In the genomic region with DNA sequence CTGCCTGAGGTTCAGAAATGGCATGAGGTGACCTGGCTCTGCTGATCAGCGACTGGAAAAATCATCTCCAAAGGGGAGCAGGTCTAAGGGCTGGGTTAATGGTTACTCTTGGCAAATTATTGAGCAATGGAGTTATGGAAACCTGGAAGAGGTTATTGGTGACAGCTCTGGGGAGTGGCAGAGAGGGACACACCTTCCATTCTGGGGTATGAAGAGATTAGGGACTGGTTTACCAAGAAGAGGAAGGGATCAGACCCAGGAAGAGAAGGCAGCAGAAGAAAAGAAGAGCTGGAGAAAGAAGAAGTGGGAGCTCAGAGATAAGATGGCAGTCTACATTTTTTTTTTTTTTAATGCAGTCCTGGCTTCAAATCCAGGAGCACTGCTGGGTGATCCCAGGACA, we compare ENCODE assay signal across 9 mouse cellular contexts. TPM values are rescaled to one million over a fixed set of nuclear protein-coding genes. Genes with fewer than 3 reads are reported as not detected.
A peak's percentile ranks its signal among the peaks of the same experiment; 100 is the strongest.
DNase-seq lines count a peak whose midpoint lies in the region; ATAC-seq and TF ChIP-seq lines count a peak whose summit lies in the region.
"Had no signal": no experiment of that assay in that cellular context is flagged by ENCODE, and none has a peak within 500 bp of the region (broad histone marks: within the 10 kb centered on the region; RNA-seq: fewer than 3 reads in every experiment).

No protein-coding gene starts in this region.

- TF ChIP-seq CTCF in small intestine, adult 2 months (IDR thresholded peaks at IDR 0.05; ENCODE audit: extremely low read depth, insufficient read length, insufficient replicate concordance, low read depth, low read length): no peak

- ATAC-seq in megakaryocyte, adult 5-6 weeks (ENCODE audit: poor library complexity, severe bottlenecking): no peak
- no peak for ATAC-seq in forebrain, embryonic 13.5 days

- peaks cover 72% of the 10 kb centered on the region for H3K4me1 ChIP-seq in megakaryocyte, embryonic 14.5 days
- H3K4me1 ChIP-seq in forebrain, embryonic 13.5 days: peaks cover 56% of the 10 kb centered on the region
- peaks cover 29% of the 10 kb centered on the region for H3K4me1 ChIP-seq in small intestine, adult 2 months (ENCODE audit: control insufficient read depth, insufficient read depth, insufficient read length, low read length)

- no peaks in the 10 kb centered on the region for H3K9me3 ChIP-seq in megakaryocyte, embryonic 14.5 days
- no peaks in the 10 kb centered on the region for H3K9me3 ChIP-seq in forebrain, embryonic 13.5 days (replicated peaks)

- no peak; the same call in 1 of the 2 replicates for TF ChIP-seq POLR2A in small intestine, adult 2 months (IDR thresholded peaks at IDR 0.05; ENCODE audit: low read depth, low read length)

- peaks cover 14% of the 10 kb centered on the region for H3K36me3 ChIP-seq in megakaryocyte, embryonic 14.5 days (replicated peaks; ENCODE audit: low read length)
- H3K36me3 ChIP-seq in forebrain, embryonic 13.5 days (ENCODE audit: poor library complexity, severe bottlenecking): peaks cover 5% of the 10 kb centered on the region
- peaks cover 7% of the 10 kb centered on the region for H3K36me3 ChIP-seq in small intestine, adult 2 months (ENCODE audit: control insufficient read depth, insufficient read depth, low read length)

- DNase-seq in kidney, postnatal 10 days: peak; percentile 41
- no peak for DNase-seq in cerebellum, adult 11-12 months
- DNase-seq in cerebellum, adult 18-20 months: no peak
- DNase-seq: adrenal gland, postnatal 25 days had no signal

- H3K27me3 ChIP-seq in megakaryocyte, embryonic 14.5 days (replicated peaks): no peaks in the 10 kb centered on the region
- H3K27me3 ChIP-seq in forebrain, embryonic 13.5 days: no peaks in the 10 kb centered on the region
- no peaks in the 10 kb centered on the region for H3K27me3 ChIP-seq in small intestine, adult 2 months (ENCODE audit: control insufficient read depth, insufficient read depth, low read length)

- peak overlapping the region; percentile 35 for H3K27ac ChIP-seq in forebrain, embryonic 13.5 days
- peak overlapping the region; percentile 97 for H3K27ac ChIP-seq in small intestine, adult 2 months (ENCODE audit: insufficient read depth, low read depth, low read length)

- H3K4me3 ChIP-seq in megakaryocyte, embryonic 14.5 days (replicated peaks): peak overlapping the region; percentile 93
- H3K4me3 ChIP-seq in forebrain, embryonic 13.5 days: no peak overlapping the region
- H3K4me3 ChIP-seq in small intestine, adult 2 months (ENCODE audit: low read depth, low read length): peak overlapping the region; percentile 27; the same call in 1 of the 2 replicates

- 61% methylated on average over 1 of the region's 1 CpGs for WGBS in forebrain, embryonic 13.5 days
- WGBS in small intestine, adult 2 months: 16% methylated on average over 1 of the region's 1 CpGs

- no peak overlapping the region for H3K9ac ChIP-seq in forebrain, embryonic 13.5 days

- 0 out of 2 replicates have a peak overlapping the region, but pooled peaks have one; percentile 7 for H3K4me2 ChIP-seq in forebrain, embryonic 13.5 days

RNA-seq across cellular contexts. Expression of a gene that starts 1.1 kb away (rescaled TPM):
- polyA plus RNA-seq in megakaryocyte, embryonic 14.5 days (2012; ENCODE audit: insufficient read depth, low replicate concordance): 10.5 and 10.9 TPM in 2 replicates
- 7.4 and 7.5 TPM in 2 replicates for total RNA-seq in megakaryocyte, adult 5-6 weeks (2015)
- total RNA-seq in megakaryocyte, adult 5-6 weeks (2017): 3.6 and 6.3 TPM in 2 replicates
- 4.5 and 5.9 TPM in 2 replicates for polyA plus RNA-seq in forebrain, embryonic 13.5 days (2015; fragmentation: Nextera tagmentation; extraction: Ambion mirVana)
- polyA plus RNA-seq in small intestine, adult 2 months (2012; rRNA removed): 2.2 and 2.3 TPM in 2 replicates

RNA-seq across cellular contexts. Expression of a gene that starts 2.1 kb away (rescaled TPM):
- polyA plus RNA-seq in megakaryocyte, embryonic 14.5 days (2012; ENCODE audit: insufficient read depth, low replicate concordance): 244 and 373 TPM in 2 replicates
- 415 and 463 TPM in 2 replicates for total RNA-seq in megakaryocyte, adult 5-6 weeks (2015)
- total RNA-seq in megakaryocyte, adult 5-6 weeks (2017): 386 and 405 TPM in 2 replicates
- 141 and 147 TPM in 2 replicates for polyA plus RNA-seq in forebrain, embryonic 13.5 days (2015; fragmentation: Nextera tagmentation; extraction: Ambion mirVana)
- 134 and 219 TPM in 2 replicates for polyA plus RNA-seq in small intestine, adult 2 months (2012; rRNA removed)

RNA-seq across cellular contexts. Expression of a gene that starts 11.1 kb away (rescaled TPM):
- 30.5 and 36.5 TPM in 2 replicates for polyA plus RNA-seq in megakaryocyte, embryonic 14.5 days (2012; ENCODE audit: insufficient read depth, low replicate concordance)
- total RNA-seq in megakaryocyte, adult 5-6 weeks (2015): 2.2 and 3.1 TPM in 2 replicates
- total RNA-seq in megakaryocyte, adult 5-6 weeks (2017): 1.2 and 2.7 TPM in 2 replicates
- 543 and 566 TPM in 2 replicates for polyA plus RNA-seq in forebrain, embryonic 13.5 days (2015; fragmentation: Nextera tagmentation; extraction: Ambion mirVana)
- polyA plus RNA-seq in small intestine, adult 2 months (2012; rRNA removed): 8.5 and 14.5 TPM in 2 replicates

RNA-seq across cellular contexts. Expression of a gene that starts 17.5 kb away (rescaled TPM):
- polyA plus RNA-seq in megakaryocyte, embryonic 14.5 days (2012; ENCODE audit: insufficient read depth, low replicate concordance): 14.8 and 15.5 TPM in 2 replicates
- total RNA-seq in megakaryocyte, adult 5-6 weeks (2015): not detected in 2 replicates
- not detected in 2 replicates for total RNA-seq in megakaryocyte, adult 5-6 weeks (2017)
- polyA plus RNA-seq in forebrain, embryonic 13.5 days (2015; fragmentation: Nextera tagmentation; extraction: Ambion mirVana): not detected in 2 replicates
- 9.3 and 9.9 TPM in 2 replicates for polyA plus RNA-seq in small intestine, adult 2 months (2012; rRNA removed)
- total RNA-seq: adrenal gland, postnatal 25 days; left cerebral cortex, postnatal 10 days had no signal

RNA-seq across cellular contexts. Expression of a gene that starts 18.3 kb away (rescaled TPM):
- polyA plus RNA-seq in megakaryocyte, embryonic 14.5 days (2012; ENCODE audit: insufficient read depth, low replicate concordance): 53.5 and 66.3 TPM in 2 replicates
- not detected in 2 replicates for total RNA-seq in megakaryocyte, adult 5-6 weeks (2015)
- total RNA-seq in megakaryocyte, adult 5-6 weeks (2017): not detected in 2 replicates
- 0.29 and 0.56 TPM in 2 replicates for polyA plus RNA-seq in forebrain, embryonic 13.5 days (2015; fragmentation: Nextera tagmentation; extraction: Ambion mirVana)
- polyA plus RNA-seq in small intestine, adult 2 months (2012; rRNA removed): 0.28 and 0.39 TPM in 2 replicates
- total RNA-seq: left cerebral cortex, postnatal 10 days had no signal

Comparison
In these comparisons a context has a peak if more than half of its experiments do, and no peak if none do; other contexts are left out.
1. RNA of a gene that starts 11.1 kb away (polyA plus RNA-seq): 543 to 566 TPM in forebrain, embryonic 13.5 days; 30.5 to 36.5 TPM in megakaryocyte, embryonic 14.5 days and 8.5 to 14.5 TPM in small intestine, adult 2 months; every median in the first group is over 10 times any median in the second.